Comparison of ENCODE assay signal across 16 mouse cellular contexts in the genomic region with DNA sequence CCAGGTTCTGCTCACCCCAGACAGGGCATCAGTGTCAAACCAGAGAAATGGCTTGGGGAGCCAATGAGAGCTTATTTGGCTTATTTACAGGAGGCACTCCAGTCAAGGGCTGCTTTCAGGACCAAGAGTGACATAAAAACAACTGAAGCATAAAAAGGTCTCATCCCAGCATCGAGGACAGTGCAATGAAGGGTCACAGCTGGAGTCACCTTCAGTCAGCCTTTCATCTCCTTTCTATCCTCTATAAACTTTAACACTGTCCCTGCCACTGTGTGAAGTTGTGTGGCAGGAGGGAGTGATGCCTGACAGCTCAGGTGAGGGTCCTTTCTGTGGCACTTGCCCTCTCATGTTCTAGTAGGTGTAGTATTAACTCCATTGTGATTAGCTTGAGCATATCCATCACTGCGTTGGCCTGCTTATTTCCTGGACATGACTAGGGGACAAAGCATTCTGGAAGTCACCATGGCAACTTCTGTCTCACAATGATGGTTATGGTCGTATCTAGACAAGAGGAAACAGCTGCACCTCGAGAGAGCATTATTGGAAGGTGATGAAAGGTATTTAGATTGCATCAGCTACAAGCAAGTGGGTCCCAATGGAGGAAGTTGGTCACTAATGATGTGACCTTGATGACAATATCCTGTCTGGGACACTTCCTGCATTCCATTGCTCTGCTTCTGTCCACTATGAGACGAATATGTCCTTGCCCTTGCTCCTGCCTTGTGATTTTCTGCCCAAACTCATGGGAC.
DNase-seq lines count a peak whose midpoint lies in the region; ATAC-seq and TF ChIP-seq lines count a peak whose summit lies in the region.
"Had no signal": no experiment of that assay in that cellular context is flagged by ENCODE, and none has a peak within 500 bp of the region (broad histone marks: within the 10 kb centered on the region; RNA-seq: fewer than 3 reads in every experiment).

No protein-coding gene starts in this region.

- no peak overlapping the region for H3K27ac ChIP-seq in embryonic facial prominence, embryonic 11.5 days (replicated peaks; ENCODE audit: low read depth, low read length)
- H3K27ac ChIP-seq in embryonic facial prominence, embryonic 10.5 days (replicated peaks): no peak overlapping the region
- H3K27ac ChIP-seq in liver, postnatal 0 days (ENCODE audit: low read depth): no peak overlapping the region
- H3K27ac ChIP-seq in liver, embryonic 11.5 days (ENCODE audit: low read depth, low read length): no peak overlapping the region
- H3K27ac ChIP-seq in heart, embryonic 14.5 days (replicated peaks in 1 of 2; ENCODE audit: control insufficient read depth in 1 of 2, insufficient read depth in 1 of 2, low read depth in 2 of 2, low read length in 2 of 2): peak overlapping the region in 1 of 2 experiments; percentile 26; a peak in 2 of 4 replicates
- H3K27ac ChIP-seq: heart, embryonic 13.5 days; midbrain, embryonic 10.5 days had no signal

- TF ChIP-seq CTCF in liver, postnatal 0 days (IDR thresholded peaks at IDR 0.05; ENCODE audit: low read depth): no peak

- no peaks in the 10 kb centered on the region for H3K9me3 ChIP-seq in embryonic facial prominence, embryonic 11.5 days (replicated peaks; ENCODE audit: control insufficient read depth, low read length)
- H3K9me3 ChIP-seq in embryonic facial prominence, embryonic 10.5 days: no peaks in the 10 kb centered on the region
- H3K9me3 ChIP-seq in liver, postnatal 0 days (ENCODE audit: low read length): no peaks in the 10 kb centered on the region
- H3K9me3 ChIP-seq in liver, embryonic 11.5 days (ENCODE audit: control insufficient read depth, low read length): no peaks in the 10 kb centered on the region
- no peaks in the 10 kb centered on the region for H3K9me3 ChIP-seq in heart, embryonic 14.5 days (ENCODE audit: control insufficient read depth, low read length)
- H3K9me3 ChIP-seq: heart, embryonic 13.5 days; midbrain, embryonic 10.5 days had no signal

- no peaks in the 10 kb centered on the region for H3K27me3 ChIP-seq in embryonic facial prominence, embryonic 11.5 days (ENCODE audit: control insufficient read depth, insufficient read depth, low read length)
- no peaks in the 10 kb centered on the region for H3K27me3 ChIP-seq in embryonic facial prominence, embryonic 10.5 days (replicated peaks; ENCODE audit: low read depth, poor library complexity, severe bottlenecking)
- no peaks in the 10 kb centered on the region for H3K27me3 ChIP-seq in liver, postnatal 0 days (ENCODE audit: insufficient read depth, low read length)
- no peaks in the 10 kb centered on the region for H3K27me3 ChIP-seq in liver, embryonic 11.5 days (replicated peaks; ENCODE audit: control insufficient read depth, insufficient read depth, low read length)
- no peaks in the 10 kb centered on the region for H3K27me3 ChIP-seq in heart, embryonic 14.5 days (ENCODE audit: control insufficient read depth, insufficient read depth, low read length)
- H3K27me3 ChIP-seq: heart, embryonic 13.5 days had no signal

- DNase-seq in embryonic facial prominence, embryonic 11.5 days (ENCODE audit: low spot score): peak; percentile 9
- no peak for DNase-seq in embryonic facial prominence, embryonic 10.5 days (ENCODE audit: low spot score)
- DNase-seq in liver, postnatal 0 days: no peak
- DNase-seq in liver, embryonic 11.5 days (ENCODE audit: low spot score): no peak
- DNase-seq in cerebellum, adult 9-10 months: no peak
- no peak for DNase-seq in cerebellum, postnatal 14 days
- DNase-seq: cerebellum, adult 2 months; layer of hippocampus, postnatal 36 days; liver; spleen, adult 18-20 months had no signal

- TF ChIP-seq EP300 in liver, postnatal 0 days (IDR thresholded peaks at IDR 0.05; ENCODE audit: low read depth): peak; percentile 51; the same call in 1 of the 2 replicates

- no peak overlapping the region for H3K4me2 ChIP-seq in embryonic facial prominence, embryonic 11.5 days (ENCODE audit: low read depth, low read length)
- H3K4me2 ChIP-seq in liver, postnatal 0 days (ENCODE audit: low read depth, low read length): no peak overlapping the region
- no peak overlapping the region for H3K4me2 ChIP-seq in liver, embryonic 11.5 days
- H3K4me2 ChIP-seq in heart, embryonic 14.5 days (ENCODE audit: low read length): no peak overlapping the region
- H3K4me2 ChIP-seq: heart, embryonic 13.5 days had no signal

- no peak for ATAC-seq in embryonic facial prominence, embryonic 11.5 days (replicated peaks; ENCODE audit: insufficient number of reproducible peaks, low FRiP score, low TSS enrichment, low read depth)
- peak; percentile 35; the same call in 1 of the 2 replicates for ATAC-seq in liver, postnatal 0 days
- ATAC-seq in liver, embryonic 11.5 days (replicated peaks; ENCODE audit: low FRiP score): no peak
- 0 out of 2 replicates have a peak, but pooled peaks have one; percentile 39 for ATAC-seq in heart, embryonic 14.5 days (ENCODE audit: insufficient number of reproducible peaks, insufficient read depth, low FRiP score, low read depth)
- ATAC-seq in neutrophil, adult 5-6 weeks (ENCODE audit: extremely low read depth, insufficient number of reproducible peaks, low FRiP score, poor library complexity, severe bottlenecking): 0 out of 2 replicates have a peak, but pooled peaks have one; percentile 19
- ATAC-seq: intestine, embryonic 16.5 days had no signal

- H3K36me3 ChIP-seq in embryonic facial prominence, embryonic 11.5 days (replicated peaks; ENCODE audit: control insufficient read depth, insufficient read depth, low read depth, low read length): no peaks in the 10 kb centered on the region
- H3K36me3 ChIP-seq in embryonic facial prominence, embryonic 10.5 days (replicated peaks): no peaks in the 10 kb centered on the region
- H3K36me3 ChIP-seq in liver, postnatal 0 days (replicated peaks; ENCODE audit: insufficient read depth, low read length): no peaks in the 10 kb centered on the region
- H3K36me3 ChIP-seq in liver, embryonic 11.5 days (ENCODE audit: control insufficient read depth, insufficient read depth, low read length): no peaks in the 10 kb centered on the region
- H3K36me3 ChIP-seq in heart, embryonic 14.5 days (ENCODE audit: control insufficient read depth, insufficient read depth, low read length): no peaks in the 10 kb centered on the region
- H3K36me3 ChIP-seq: G1E; heart, embryonic 13.5 days; midbrain, embryonic 10.5 days had no signal

- whole genome bisulfite sequencing in embryonic facial prominence, embryonic 11.5 days: 50% methylated on average over 5 of the region's 5 CpGs
- WGBS in embryonic facial prominence, embryonic 10.5 days: 55% methylated on average over 5 of the region's 5 CpGs
- 38% methylated on average over 5 of the region's 5 CpGs for WGBS in liver, postnatal 0 days (ENCODE audit: insufficient replicate concordance)
- 50% methylated on average over 5 of the region's 5 CpGs for WGBS in liver, embryonic 11.5 days
- WGBS in heart, embryonic 14.5 days: 31% methylated on average over 5 of the region's 5 CpGs

- H3K4me3 ChIP-seq in embryonic facial prominence, embryonic 11.5 days (ENCODE audit: low read depth, low read length): no peak overlapping the region
- no peak overlapping the region for H3K4me3 ChIP-seq in embryonic facial prominence, embryonic 10.5 days
- no peak overlapping the region for H3K4me3 ChIP-seq in liver, postnatal 0 days (ENCODE audit: low read depth, low read length)
- no peak overlapping the region for H3K4me3 ChIP-seq in liver, embryonic 11.5 days (ENCODE audit: low read depth, low read length)
- H3K4me3 ChIP-seq in heart, embryonic 14.5 days (ENCODE audit: control insufficient read depth in 1 of 2, insufficient read depth in 1 of 2, low read depth in 1 of 2, low read length in 2 of 2): no peak overlapping the region
- H3K4me3 ChIP-seq: heart, embryonic 13.5 days; midbrain, embryonic 10.5 days had no signal

- no peak overlapping the region for H3K9ac ChIP-seq in embryonic facial prominence, embryonic 11.5 days (replicated peaks; ENCODE audit: low read length)
- H3K9ac ChIP-seq in liver, postnatal 0 days (replicated peaks): no peak overlapping the region
- no peak overlapping the region for H3K9ac ChIP-seq in liver, embryonic 11.5 days (ENCODE audit: low read depth, low read length)
- no peak overlapping the region for H3K9ac ChIP-seq in heart, embryonic 14.5 days (ENCODE audit: low read length)
- H3K9ac ChIP-seq: heart, embryonic 13.5 days had no signal

- H3K4me1 ChIP-seq in embryonic facial prominence, embryonic 11.5 days (ENCODE audit: control insufficient read depth, insufficient read depth, low read length): no peaks in the 10 kb centered on the region
- H3K4me1 ChIP-seq in embryonic facial prominence, embryonic 10.5 days: peaks cover 8% of the 10 kb centered on the region; the same call in 1 of the 2 replicates
- no peaks in the 10 kb centered on the region for H3K4me1 ChIP-seq in liver, postnatal 0 days (ENCODE audit: insufficient read depth)
- H3K4me1 ChIP-seq in liver, embryonic 11.5 days (replicated peaks; ENCODE audit: control insufficient read depth, insufficient read depth, low read length): no peaks in the 10 kb centered on the region
- H3K4me1 ChIP-seq in heart, embryonic 14.5 days (ENCODE audit: control insufficient read depth in 2 of 2, insufficient read depth in 2 of 2, low read length in 2 of 2): peaks cover 0 to 3% of the 10 kb centered on the region in 2 experiments; a peak in 2 of 4 replicates
- H3K4me1 ChIP-seq: midbrain, embryonic 10.5 days had no signal

Comparison
In these comparisons a context has a peak if more than half of its experiments do, and no peak if none do; other contexts are left out.
1. ATAC-seq: peak in liver, postnatal 0 days (single experiment), heart, embryonic 14.5 days (single experiment) and neutrophil, adult 5-6 weeks (single experiment); none in embryonic facial prominence, embryonic 11.5 days (single experiment) and liver, embryonic 11.5 days (single experiment).